Mouse (Mus musculus) liver, embryonic 12.5 days (tissue): ENCODE data around the gene 1700123O20Rik. TPM values are rescaled to one million over a fixed set of nuclear protein-coding genes. Genes with fewer than 3 reads are reported as not detected.

Experiments used
- ATAC-seq: fragments of 200-750 bp; cut with Nextera tagmentation; 2 replicates; pipeline ENCODE4 v1.8.0; 2017; ENCODE audit warnings: moderate number of reproducible peaks, mild to moderate bottlenecking, moderate library complexity
- H3K27ac ChIP-seq: fragments of 300-500 bp; sonication (generic); 2 replicates; pipeline ENCODE4 v1.5.1; 2016; ENCODE audit warnings: mild to moderate bottlenecking
- H3K27me3 ChIP-seq: fragments of 300-500 bp; sonication (generic); replicated peaks from 2 replicates; pipeline ENCODE4 v1.6.1; 2016; ENCODE audit warnings: mild to moderate bottlenecking, moderate library complexity
- H3K36me3 ChIP-seq: fragments of 300-500 bp; sonication (generic); 2 replicates; pipeline ENCODE4 v1.6.1; 2016; ENCODE audit warnings: mild to moderate bottlenecking, moderate library complexity
- H3K4me1 ChIP-seq: fragments of 300-500 bp; sonication (generic); 2 replicates; pipeline ENCODE4 v1.6.1; 2016
- H3K4me2 ChIP-seq: fragments of 300-500 bp; sonication (generic); 2 replicates; pipeline ENCODE4 v1.6.1; 2016; ENCODE audit warnings: mild to moderate bottlenecking, moderate library complexity
- H3K4me3 ChIP-seq: fragments of 300-500 bp; sonication (generic); 2 replicates; pipeline ENCODE4 v1.5.1; 2016; ENCODE audit warnings: mild to moderate bottlenecking, moderate library complexity
- H3K9ac ChIP-seq: fragments of 300-500 bp; sonication (generic); 2 replicates; pipeline ENCODE4 v1.6.1; 2016; ENCODE audit warnings: mild to moderate bottlenecking, moderate library complexity
- H3K9me3 ChIP-seq: fragments of 300-500 bp; sonication (generic); replicated peaks from 2 replicates; pipeline ENCODE4 v1.6.1; 2016; ENCODE audit warnings: mild to moderate bottlenecking, moderate library complexity
- WGBS: fragments of 180-500 bp; shearing (Covaris S2); methylation state at CpG from one replicate; pipeline ENCODE4 v1.1.7; 2016; ENCODE audit not compliant: insufficient replicate concordance; 5-methylcytosine and 5-hydroxymethylcytosine counted together
- polyA plus RNA-seq: library from polyadenylated mRNA; unstranded; fragments of >200 nt; fragmentation: Nextera tagmentation; extraction: Ambion mirVana; gene quantifications from 2 replicates; pipeline ENCODE4 v1.2.1, GENCODE M21; 2016

The 1700123O20Rik gene
- polyA plus RNA-seq, 1 experiment from 2014 or later: 53.9 TPM

DNA sequence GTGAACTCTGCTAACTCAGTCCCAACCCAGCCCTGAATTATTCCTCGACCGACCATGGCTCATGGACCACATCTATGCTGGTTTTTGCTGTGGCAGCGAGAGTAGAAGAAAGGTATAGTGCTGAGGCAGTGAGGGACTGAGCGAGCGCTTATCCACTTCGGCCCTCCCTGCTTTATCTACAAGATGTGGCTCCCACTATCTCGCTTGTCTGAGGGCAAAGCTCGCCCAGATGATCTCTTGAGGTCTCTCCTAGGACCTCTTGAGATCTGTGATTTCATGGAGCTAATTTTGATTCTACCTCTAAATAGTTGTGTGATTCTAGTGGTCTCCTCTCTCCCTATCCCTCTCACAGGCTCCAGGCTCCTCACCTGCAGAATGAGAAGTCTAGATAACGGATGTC lies 23.0 kb downstream of the 1700123O20Rik start:
- H3K4me2 ChIP-seq: no peak overlapping the region
- peaks cover 73% of the 10 kb centered on the region for H3K27me3 ChIP-seq
- peaks cover 34% of the 10 kb centered on the region for H3K4me1 ChIP-seq
- no peak overlapping the region for H3K9ac ChIP-seq
- no peak overlapping the region for H3K4me3 ChIP-seq
- no peak for ATAC-seq
- WGBS: 39% methylated on average over 9 of the region's 9 CpGs
- no peaks in the 10 kb centered on the region for H3K36me3 ChIP-seq
- H3K9me3 ChIP-seq: no peaks in the 10 kb centered on the region
- no peak overlapping the region for H3K27ac ChIP-seq

DNA sequence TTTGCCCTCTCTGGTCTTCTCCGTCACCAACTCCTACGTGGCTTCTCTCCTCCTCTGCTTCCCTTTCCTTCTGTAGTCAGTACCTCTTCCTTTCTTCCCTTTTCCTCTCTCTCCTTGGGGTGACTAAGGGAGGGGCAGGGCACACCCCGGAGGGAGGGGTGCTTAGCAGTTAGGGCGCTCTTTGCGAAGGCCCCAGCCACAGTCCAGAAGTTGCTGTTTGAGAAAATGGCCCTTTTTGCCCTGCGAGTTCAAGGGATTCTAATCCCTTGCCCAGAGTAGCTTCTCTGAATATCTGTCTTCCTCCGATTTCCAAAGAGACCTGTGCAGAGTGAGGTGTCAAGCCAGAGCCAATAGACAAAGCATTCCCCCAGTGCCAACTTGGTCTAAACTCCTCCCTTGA lies 26.1 kb downstream of the 1700123O20Rik start, which contains the start of gene Cebpe:
Cebpe (minus strand) TSS at position 101 of the 400 bp plus-strand sequence.
- H3K4me3 ChIP-seq: no peak within 1 kb of the TSS
- WGBS: 71% methylated on average over 7 of the region's 7 CpGs
- H3K9me3 ChIP-seq: no peaks in the 10 kb centered on the region
- H3K27ac ChIP-seq: 0 out of 2 replicates have a peak within 1 kb of the TSS, but pooled peaks have one; percentile 2
- no peak for ATAC-seq
- H3K4me1 ChIP-seq: peaks cover 20% of the 10 kb centered on the region
- H3K27me3 ChIP-seq: peaks cover 57% of the 10 kb centered on the region
- H3K36me3 ChIP-seq: no peaks in the 10 kb centered on the region
- 0 out of 2 replicates have a peak within 1 kb of the TSS, but pooled peaks have one; percentile 19 for H3K9ac ChIP-seq
- H3K4me2 ChIP-seq: no peak within 1 kb of the TSS

DNA sequence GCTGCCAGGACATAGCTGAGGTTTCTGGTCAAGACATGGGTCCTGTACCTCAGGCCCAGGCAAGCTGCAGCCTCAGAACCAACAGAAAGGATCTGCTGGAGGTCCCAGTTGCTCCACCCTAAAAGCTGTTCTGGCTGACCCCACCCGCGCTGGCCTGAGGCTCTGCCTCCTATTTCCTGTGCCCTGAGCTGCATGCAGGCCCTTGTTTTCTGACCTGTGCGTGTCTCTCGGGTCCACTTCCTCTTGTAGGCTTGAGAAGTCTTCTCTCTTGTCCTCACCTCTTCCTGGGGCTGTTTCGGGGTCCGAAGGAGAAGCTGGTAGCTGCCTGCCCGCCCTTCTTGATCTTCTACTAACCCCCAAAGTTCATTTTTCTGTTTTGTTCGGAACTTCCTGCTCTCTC lies 26.8 kb downstream of the 1700123O20Rik start:
- no peak overlapping the region for H3K27ac ChIP-seq
- H3K9me3 ChIP-seq: no peaks in the 10 kb centered on the region
- peaks cover 49% of the 10 kb centered on the region for H3K27me3 ChIP-seq
- WGBS: 28% methylated on average over 8 of the region's 8 CpGs
- peaks cover 15% of the 10 kb centered on the region for H3K4me1 ChIP-seq
- no peaks in the 10 kb centered on the region for H3K36me3 ChIP-seq
- H3K4me3 ChIP-seq: no peak overlapping the region
- no peak overlapping the region for H3K4me2 ChIP-seq
- H3K9ac ChIP-seq: no peak overlapping the region
- ATAC-seq: no peak

DNA sequence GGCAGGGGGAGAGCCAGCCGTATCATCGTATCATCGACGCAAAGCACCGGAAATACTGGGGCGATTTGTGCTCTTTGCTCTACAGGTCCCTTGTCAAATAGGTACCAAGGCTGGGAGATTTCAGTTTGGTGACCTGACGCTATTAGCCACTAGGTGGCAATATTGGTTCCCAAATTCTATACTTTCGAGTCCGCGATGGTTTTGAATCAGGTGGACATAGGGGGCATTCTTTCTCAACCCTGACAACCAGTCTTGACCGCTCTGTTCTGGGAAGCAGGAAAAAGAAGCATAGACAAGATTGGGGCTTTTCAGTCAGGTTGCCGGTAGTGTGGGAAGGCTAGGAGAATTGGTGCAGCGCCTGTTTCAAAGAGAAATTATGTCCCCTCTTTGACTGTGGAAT lies 28.1 kb downstream of the 1700123O20Rik start:
- Histone ChIP-seq H3K4me3 (peak overlapping the region; percentile 37), H3K27me3 (peaks cover 37% of the 10 kb centered on the region), H3K36me3 (no peaks in the 10 kb centered on the region), H3K4me1 (peaks cover 10% of the 10 kb centered on the region), H3K4me2 (peak overlapping the region; percentile 70), H3K27ac (no peak overlapping the region), H3K9me3 (no peaks in the 10 kb centered on the region), H3K9ac (no peak overlapping the region)
- peak; percentile 48; the same call in 1 of the 2 replicates for ATAC-seq
- under 1% methylated on average over 13 of the region's 13 CpGs for WGBS

DNA sequence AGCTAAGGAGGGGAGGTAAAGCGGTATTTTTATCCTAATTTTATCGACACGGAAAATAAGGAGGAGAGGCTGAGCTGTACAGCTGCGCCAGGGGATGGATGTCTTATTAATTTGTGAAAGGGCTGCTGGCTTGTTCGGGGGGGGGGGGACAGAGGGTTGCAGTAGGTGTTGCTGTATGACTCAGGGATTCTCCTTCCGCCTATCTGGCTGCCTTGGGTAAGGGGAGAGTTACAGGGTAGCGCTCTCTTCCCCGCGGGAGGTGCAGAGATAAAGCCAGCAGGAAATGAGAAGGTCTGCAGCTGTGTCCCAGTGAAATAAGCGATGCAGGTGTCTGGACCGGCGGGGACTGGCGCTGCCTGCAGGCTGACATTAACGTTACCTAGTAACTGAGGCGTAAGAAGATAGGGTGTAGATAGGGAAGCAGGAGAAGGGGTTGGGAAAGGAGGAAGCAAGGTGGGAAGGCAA lies 28.6 kb downstream of the 1700123O20Rik start:
- H3K4me3 ChIP-seq: peak overlapping the region; percentile 37
- H3K36me3 ChIP-seq: no peaks in the 10 kb centered on the region
- H3K4me2 ChIP-seq: peak overlapping the region; percentile 70
- no peak overlapping the region for H3K9ac ChIP-seq
- no peaks in the 10 kb centered on the region for H3K9me3 ChIP-seq
- peak; percentile 38; the same call in 1 of the 2 replicates for ATAC-seq
- 2% methylated on average over 15 of the region's 15 CpGs for WGBS
- H3K27me3 ChIP-seq: peaks cover 32% of the 10 kb centered on the region
- H3K4me1 ChIP-seq: peaks cover 10% of the 10 kb centered on the region
- H3K27ac ChIP-seq: no peak overlapping the region

DNA sequence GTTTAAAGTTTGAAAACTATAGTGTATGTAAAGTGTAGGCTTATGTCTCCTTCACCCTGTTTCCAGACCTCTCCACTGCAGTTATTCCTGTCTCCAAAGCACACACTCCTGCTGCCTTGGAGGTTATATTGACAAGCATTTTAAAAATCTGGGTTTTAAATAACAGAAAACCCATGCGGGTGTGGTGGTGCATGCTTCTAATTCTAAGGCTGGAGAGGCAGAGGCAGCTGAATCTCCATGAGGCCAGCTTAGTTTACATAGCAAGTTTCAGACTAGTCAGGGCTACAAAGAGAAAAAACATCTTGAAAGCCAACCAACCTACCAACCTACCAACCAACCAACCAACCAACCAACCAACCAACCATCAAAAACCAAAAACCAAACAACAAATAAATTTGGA lies 29.4 kb downstream of the 1700123O20Rik start:
- no peak overlapping the region for H3K4me2 ChIP-seq

DNA sequence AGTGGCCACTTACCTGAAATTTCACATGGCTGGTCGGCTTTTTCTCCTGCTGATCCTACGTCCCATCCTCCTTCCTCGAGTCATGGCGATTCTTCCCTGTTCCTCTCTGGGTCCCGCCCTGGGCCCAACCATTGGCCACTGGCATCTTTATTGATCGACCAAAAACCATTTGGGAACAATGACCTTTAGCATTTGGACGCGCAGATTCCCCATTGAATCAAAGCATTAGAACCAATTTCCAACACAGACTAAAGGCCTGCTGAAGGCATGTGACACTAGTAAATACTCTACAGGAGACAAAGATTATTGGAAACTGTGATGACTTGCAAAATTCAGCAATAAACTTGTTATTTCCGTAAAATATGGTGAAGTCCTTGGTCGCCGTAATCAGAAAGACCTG lies 34.0 kb downstream of the 1700123O20Rik start:
- H3K4me3 ChIP-seq: no peak overlapping the region
- no peak overlapping the region for H3K27ac ChIP-seq
- H3K9me3 ChIP-seq: no peaks in the 10 kb centered on the region
- H3K4me2 ChIP-seq: no peak overlapping the region
- H3K36me3 ChIP-seq: no peaks in the 10 kb centered on the region
- H3K4me1 ChIP-seq: peaks cover 4% of the 10 kb centered on the region; the same call in 1 of the 2 replicates
- peaks cover 11% of the 10 kb centered on the region; the same call in 1 of the 2 replicates for H3K27me3 ChIP-seq
- H3K9ac ChIP-seq: no peak overlapping the region
- ATAC-seq: no peak
- WGBS: 71% methylated on average over 11 of the region's 11 CpGs

More for the DNA sequence above, 29.4 kb downstream of the 1700123O20Rik start:
- H3K9ac ChIP-seq: no peak overlapping the region
- ATAC-seq: no peak
- no peak overlapping the region for H3K4me3 ChIP-seq
- peaks cover 10% of the 10 kb centered on the region for H3K4me1 ChIP-seq
- H3K27ac ChIP-seq: no peak overlapping the region
- H3K9me3 ChIP-seq: no peaks in the 10 kb centered on the region
- H3K27me3 ChIP-seq: peaks cover 24% of the 10 kb centered on the region
- no peaks in the 10 kb centered on the region for H3K36me3 ChIP-seq
- WGBS: 55% methylated on average over 1 of the region's 1 CpGs

DNA sequence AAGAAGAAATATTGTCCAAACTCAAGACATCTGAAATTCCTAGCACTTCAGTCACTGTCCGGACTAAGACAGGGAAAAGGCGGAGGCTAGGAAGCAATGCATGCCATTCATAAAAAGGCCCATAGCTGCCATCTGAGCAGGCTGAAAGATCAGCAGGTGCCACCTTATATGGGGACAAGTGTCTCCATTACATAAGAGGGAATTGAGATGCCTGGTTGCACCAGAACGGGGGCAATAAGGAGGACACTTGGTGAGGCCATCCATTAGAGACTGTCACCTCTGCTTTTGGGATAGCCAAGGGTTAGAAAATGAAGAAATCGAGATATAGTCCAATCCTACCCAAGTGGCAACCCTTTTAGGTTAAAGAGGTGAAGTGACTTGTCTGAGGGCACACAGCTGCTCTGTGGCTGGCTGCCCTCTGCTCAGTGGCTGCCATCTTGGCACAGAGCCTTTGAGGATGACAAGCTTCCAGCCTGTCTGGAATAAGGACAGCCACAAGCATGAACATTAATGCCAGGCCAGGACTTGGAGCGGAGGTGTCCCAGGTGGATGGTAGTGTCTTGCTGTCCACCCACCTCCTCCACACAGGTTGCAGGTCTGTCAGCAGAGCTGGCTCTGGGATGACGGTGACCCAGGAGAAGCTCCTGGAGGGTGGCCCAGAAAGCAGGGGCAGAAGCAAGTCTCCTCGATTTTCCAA lies 34.8 kb downstream of the 1700123O20Rik start:
- no peaks in the 10 kb centered on the region for H3K36me3 ChIP-seq
- H3K27me3 ChIP-seq: peaks cover 11% of the 10 kb centered on the region; the same call in 1 of the 2 replicates
- H3K4me2 ChIP-seq: no peak overlapping the region
- H3K9ac ChIP-seq: no peak overlapping the region
- no peak for ATAC-seq
- no peak overlapping the region for H3K27ac ChIP-seq
- WGBS: 71% methylated on average over 7 of the region's 7 CpGs
- no peaks in the 10 kb centered on the region for H3K9me3 ChIP-seq
- H3K4me3 ChIP-seq: no peak overlapping the region
- 0 out of 2 replicates have a peak, but pooled peaks cover 3% of the 10 kb centered on the region for H3K4me1 ChIP-seq

DNA sequence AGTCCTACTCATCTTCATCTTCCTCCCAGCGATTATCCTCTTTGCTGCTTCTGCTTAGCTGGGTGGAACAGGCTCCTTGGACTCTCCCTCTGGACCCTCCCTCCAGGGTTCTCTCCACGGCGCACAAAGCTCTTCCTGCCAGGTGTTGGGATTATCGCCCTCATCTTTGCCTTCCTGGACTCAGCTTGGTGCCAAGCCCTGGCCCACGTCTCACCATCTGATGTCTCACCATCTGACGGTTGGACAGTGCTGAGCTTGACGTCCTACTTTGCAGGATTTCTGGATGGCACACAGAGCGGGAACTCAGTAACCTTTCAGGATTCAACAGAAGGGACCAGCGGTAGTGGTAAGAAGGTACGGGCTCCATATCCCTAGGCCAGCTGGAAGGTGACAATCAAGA lies 35.7 kb downstream of the 1700123O20Rik start:
- Histone ChIP-seq H3K27ac (no peak overlapping the region), H3K9me3 (no peaks in the 10 kb centered on the region), H3K4me3 (no peak overlapping the region), H3K27me3 (peaks cover 11% of the 10 kb centered on the region; the same call in 1 of the 2 replicates), H3K36me3 (no peaks in the 10 kb centered on the region), H3K9ac (no peak overlapping the region), H3K4me2 (no peak overlapping the region), H3K4me1 (0 out of 2 replicates have a peak, but pooled peaks cover 3% of the 10 kb centered on the region)
- WGBS: 71% methylated on average over 10 of the region's 10 CpGs
- ATAC-seq: no peak

DNA sequence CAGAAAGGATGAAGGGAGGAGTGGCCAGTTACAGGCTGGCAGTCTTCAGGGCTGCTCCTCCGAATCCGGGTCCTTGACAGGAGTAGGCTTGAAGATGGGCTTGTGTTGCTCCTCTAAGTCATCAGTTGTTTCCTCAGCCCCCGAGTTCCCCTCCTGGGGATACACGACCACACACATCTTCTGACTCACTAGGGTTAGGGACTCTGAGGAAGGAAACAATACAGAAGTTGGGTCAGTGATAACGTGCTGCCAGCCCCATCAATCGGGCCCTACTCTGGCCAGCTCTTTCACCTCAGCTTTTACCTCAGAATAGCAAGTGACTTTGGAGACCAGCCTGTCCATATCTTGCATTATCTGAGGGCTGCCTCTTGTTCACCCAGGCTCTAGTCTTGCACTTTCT lies 38.0 kb downstream of the 1700123O20Rik start:
- no peak overlapping the region for H3K27ac ChIP-seq
- no peaks in the 10 kb centered on the region for H3K36me3 ChIP-seq
- no peak overlapping the region for H3K9ac ChIP-seq
- H3K4me2 ChIP-seq: no peak overlapping the region
- ATAC-seq: no peak
- no peak overlapping the region for H3K4me3 ChIP-seq
- H3K27me3 ChIP-seq: peaks cover 11% of the 10 kb centered on the region; the same call in 1 of the 2 replicates
- 26% methylated on average over 6 of the region's 6 CpGs for WGBS
- H3K4me1 ChIP-seq: 0 out of 2 replicates have a peak, but pooled peaks cover 3% of the 10 kb centered on the region
- H3K9me3 ChIP-seq: no peaks in the 10 kb centered on the region

DNA sequence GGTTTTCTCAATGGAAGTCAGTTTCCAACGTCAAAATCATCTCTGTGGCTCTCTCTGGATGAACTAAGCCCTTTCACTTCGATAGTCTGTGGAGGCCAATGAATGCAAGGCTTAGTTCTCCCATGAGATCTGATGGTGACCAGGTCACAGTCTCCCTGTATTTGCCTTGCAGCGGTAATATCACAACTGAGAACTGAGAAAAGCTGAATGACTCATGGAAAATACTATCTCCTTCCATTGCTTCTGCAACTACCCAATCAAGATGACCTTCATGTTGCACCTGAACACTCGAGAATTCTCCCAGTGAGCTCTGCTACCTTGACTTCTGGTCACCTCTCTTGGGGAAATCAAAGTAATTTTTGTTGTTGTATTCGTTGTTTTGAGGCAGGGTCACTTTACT lies 41.5 kb downstream of the 1700123O20Rik start:
- no peak overlapping the region for H3K4me2 ChIP-seq
- H3K9ac ChIP-seq: no peak overlapping the region
- 62% methylated on average over 5 of the region's 5 CpGs for WGBS
- 0 out of 2 replicates have a peak, but pooled peaks cover 3% of the 10 kb centered on the region for H3K4me1 ChIP-seq
- H3K36me3 ChIP-seq: no peaks in the 10 kb centered on the region
- H3K27me3 ChIP-seq: peaks cover 14% of the 10 kb centered on the region
- no peak overlapping the region for H3K4me3 ChIP-seq
- H3K9me3 ChIP-seq: no peaks in the 10 kb centered on the region
- H3K27ac ChIP-seq: no peak overlapping the region
- ATAC-seq: no peak

DNA sequence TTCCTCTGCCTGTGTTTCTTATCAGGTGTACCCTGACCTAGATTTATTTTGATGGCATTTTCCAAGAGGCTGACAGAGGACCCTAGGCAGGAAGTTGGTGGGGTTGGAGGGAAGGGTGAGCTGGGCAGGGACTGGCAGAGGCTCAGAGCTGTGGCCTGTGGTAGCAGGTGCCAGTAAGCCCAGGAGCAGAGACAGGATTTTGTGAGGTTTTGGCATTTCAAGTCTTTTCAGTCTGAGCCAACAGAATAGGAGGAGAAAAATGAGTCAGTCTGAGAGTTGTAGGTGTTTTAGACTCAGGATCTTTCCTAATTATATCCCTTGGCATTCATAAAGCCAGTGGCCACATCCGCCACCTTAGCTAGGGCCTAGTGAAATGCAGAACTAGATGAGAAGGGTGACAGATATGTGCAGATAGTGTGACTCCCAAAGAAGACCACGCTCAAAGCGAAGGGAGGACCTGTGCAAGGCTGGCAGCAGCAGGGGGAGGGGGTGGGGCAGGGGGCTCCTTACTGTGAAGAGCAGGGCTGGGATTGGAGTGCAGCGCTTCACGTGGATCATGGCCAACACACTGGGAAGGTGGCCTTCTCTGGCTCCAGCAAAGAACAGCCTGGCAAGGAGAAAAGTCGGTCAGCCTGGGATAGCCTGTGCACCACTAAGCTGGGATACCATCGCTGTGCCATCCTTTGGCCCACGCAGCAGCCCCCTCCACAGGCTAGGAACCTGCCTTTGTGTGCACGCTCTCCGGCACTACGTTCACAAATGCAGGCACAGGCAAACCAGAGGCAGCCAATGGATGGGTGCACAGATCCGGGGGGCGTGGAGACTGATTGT lies 43.0 kb downstream of the 1700123O20Rik start:
- H3K36me3 ChIP-seq: no peaks in the 10 kb centered on the region
- WGBS: 74% methylated on average over 13 of the region's 13 CpGs
- ATAC-seq: no peak

More for the DNA sequence above, 43.0 kb downstream of the 1700123O20Rik start:
- Histone ChIP-seq H3K27me3 (peaks cover 11% of the 10 kb centered on the region), H3K4me1 (no peaks in the 10 kb centered on the region), H3K27ac (no peak overlapping the region), H3K4me3 (no peak overlapping the region), H3K9ac (no peak overlapping the region), H3K9me3 (no peaks in the 10 kb centered on the region), H3K4me2 (no peak overlapping the region)
